Mouse (Mus musculus) lung, postnatal 0 days (tissue): ENCODE results near the gene Wfdc8.

Source experiments
- CTCF ChIP-seq: IDR thresholded peaks from 2 replicates; pipeline ENCODE4 v1.5.1; 2016; ENCODE audit warnings: antibody characterized with exemption, mild to moderate bottlenecking
- EP300 ChIP-seq: IDR thresholded peaks from 2 replicates; pipeline ENCODE4 v1.6.1; 2016; ENCODE audit warnings: antibody characterized with exemption, mild to moderate bottlenecking, control low read depth

DNA sequence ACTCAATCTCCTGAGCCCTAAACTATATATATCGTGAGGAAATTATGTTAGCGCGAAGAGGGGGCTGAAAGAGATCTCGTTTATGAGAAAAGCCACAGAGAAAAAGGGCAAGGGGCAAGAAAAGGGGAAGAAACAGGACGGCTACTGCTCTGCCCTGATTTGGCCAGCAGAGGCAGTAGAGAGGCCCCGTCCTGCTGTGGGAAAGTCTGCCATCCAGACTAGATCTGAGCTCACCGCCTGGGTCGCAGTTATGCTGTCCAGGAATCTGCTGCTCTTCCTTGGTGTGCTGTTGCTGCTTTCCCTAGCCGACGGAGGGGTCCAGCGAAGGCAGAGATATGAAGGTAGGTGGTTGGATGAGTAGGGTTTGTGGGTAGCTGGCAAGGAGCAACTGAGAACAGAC, 42.4 kb upstream of the Wfdc8 start, which contains the start of gene Wfdc10:
- peak; percentile 86 for TF ChIP-seq CTCF
- TF ChIP-seq EP300: no peak
